Mouse (Mus musculus) fat pad, adult 2 months (tissue): Measurements from ENCODE around the gene Fam117a.

Experiments used
- DNase-seq: peaks from one replicate; pipeline ENCODE4 v3.0.0-alpha.2; 2011; ENCODE audit warnings: low read depth, low spot score; ENCODE audit errors: extremely low read depth

The Fam117a gene

DNA sequence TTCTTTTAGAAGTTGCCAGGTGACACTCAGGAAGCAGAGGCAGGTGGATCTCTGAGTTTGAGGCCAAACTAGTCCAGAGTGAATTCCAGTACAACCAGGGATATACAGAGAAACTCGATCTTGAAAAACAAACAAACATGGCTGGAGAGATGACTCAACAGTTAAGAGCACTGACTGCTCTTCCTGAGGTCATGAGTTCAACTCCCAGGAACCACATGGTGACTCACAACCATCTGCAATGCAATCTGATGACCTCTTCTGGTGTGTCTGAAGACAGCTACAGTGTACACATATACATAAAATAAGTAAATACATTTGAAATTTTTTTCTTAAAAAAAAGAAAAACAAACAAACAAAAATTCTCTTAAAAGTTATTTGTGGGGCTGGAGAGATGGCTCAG lies 6.2 kb upstream of the Fam117a start:
- no peak for DNase-seq

- DNase-seq: no peak
These were observed 3.6 kb upstream of the Fam117a start for GRCm38 (mm10) chr11:95333209-95333608.

DNA sequence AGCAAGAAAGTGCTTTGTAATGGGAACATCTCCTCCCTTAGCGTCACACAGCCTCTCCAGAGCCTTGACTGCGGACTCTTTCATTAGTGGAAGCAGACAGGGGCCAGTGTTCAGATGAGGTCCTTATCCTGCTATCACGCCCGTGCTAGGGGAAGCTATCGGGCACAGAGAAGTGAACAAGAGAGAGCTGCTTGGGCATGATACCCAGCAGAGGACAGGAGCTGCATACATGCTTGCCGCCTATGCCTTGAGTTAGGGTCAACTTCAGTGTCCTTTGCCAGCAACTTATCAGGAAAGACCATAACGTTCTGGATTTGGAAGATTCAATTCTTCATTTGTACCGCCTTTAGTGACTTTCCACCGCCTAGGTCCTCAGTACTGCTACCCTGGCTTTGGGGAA lies 3.0 kb upstream of the Fam117a start:
- DNase-seq: no peak

DNA sequence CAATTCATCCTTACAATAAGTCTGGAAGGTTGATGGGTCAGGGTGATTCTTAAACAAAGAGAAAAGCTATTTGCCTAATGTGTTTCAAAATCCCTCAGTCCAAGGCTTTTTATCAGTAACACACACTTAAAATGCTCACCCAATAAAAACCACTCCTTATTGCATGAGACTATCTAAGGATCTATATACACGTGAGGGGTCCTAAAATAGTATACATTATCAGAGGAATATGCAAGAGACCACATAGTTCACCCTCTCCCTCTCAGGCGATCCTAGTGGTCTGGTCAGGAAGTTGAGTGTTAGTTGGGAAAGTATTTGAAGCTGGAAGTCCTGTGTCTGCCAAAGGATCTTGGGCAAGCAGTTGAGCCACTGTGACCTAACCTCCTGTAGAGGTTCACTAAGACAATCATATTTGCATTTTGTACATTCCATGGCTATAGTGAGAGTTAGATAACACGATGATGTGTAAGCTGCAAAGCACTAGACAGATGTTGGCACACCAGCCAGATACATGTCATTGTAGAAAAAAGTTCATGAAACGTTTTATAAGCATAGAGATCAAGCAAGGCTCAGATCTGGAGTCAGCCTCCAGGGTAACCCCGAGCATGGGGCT lies 2.3 kb upstream of the Fam117a start:
- DNase-seq: no peak

DNA sequence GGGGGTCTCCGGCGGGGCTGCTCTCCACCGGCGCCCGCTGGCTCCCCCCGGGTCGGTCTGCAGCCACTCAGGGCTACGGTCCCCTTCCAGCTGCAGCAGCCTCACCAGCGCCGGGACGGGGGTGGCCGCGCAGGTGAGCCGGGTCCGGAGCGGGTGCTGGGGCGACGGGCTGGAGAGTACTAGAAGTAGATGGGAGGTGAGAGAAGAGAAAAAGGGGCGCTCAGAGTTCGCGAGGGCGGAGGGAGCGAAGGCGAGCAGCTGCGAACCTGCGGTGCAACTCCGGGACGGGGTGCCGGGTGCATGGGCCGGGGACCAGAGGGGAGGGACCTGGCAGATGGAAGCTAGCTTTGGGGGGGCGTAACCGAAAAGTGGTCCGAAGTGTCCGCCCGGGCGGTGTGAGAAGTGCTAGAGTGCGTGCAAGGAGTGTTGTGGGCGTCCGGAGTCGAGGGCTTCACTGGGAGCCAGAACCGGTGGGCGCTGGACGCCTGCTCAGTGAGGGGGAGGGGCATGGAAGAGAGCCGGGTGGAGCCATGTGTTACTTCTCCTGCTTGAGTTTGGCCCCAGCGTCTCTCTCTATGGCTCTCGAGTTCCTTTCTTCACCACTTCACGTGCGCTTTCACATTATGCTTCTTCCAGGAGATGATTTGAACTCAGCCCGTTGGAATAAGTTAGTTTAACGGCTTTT lies 453 bp downstream of the Fam117a start:
- DNase-seq: no peak

- DNase-seq: no peak
These were observed 1.1 kb downstream of the Fam117a start for GRCm38 (mm10) chr11:95337846-95338342.

DNA sequence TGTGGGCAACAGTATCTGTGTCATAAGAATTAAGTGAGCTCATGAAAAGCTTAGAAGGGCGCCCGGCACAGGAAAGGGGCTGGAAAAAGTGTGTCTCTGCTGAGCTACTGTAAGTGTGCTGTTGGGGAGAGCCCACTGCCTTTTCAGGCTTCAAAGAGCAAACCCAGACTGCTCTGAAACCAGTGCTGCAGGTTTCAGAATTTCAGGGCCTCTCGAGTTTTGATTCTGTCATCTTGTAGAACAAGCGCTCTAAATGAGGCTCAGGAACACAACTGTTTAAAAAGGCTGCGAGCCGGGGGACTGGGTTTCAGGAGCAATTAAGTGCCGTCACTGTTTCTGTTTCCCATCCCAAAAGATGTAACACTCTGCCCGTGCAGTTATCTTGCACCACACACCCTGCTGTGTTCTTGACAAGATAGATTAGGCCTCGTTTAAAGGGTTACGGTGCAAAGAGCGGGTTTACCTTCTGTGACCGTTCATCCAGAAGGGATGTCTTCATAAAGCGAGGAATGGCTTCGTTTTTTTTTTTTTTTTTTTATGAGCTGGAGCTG lies 2.7 kb downstream of the Fam117a start:
- no peak for DNase-seq

GRCm38 (mm10) chr11:95340259-95340658 lies 3.4 kb downstream of the Fam117a start:
- no peak for DNase-seq

- DNase-seq: no peak
These were observed 3.8 kb downstream of the Fam117a start for GRCm38 (mm10) chr11:95340664-95341063.

DNA sequence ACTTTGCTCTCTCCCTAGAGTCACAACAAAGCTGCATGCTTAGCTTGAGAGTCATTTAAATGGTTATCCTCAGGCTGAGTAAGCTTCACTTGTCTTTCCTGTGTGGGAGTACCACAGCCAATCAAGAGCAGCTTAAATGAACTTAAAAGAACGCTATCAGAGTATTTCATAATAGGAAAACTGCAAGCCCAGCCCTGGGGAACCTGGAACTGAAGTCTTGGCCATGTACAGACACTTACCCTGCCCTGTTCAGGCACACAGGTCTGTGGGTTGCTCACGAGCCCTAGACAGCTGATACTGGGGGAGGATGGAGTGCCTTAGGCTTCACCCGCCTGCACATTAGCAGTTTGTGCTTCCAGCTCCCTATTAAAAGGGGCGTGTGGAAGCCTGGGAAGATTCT lies 6.4 kb downstream of the Fam117a start:
- DNase-seq: peak; percentile 76

GRCm38 (mm10) chr11:95344181-95344580 lies 7.4 kb downstream of the Fam117a start:
- DNase-seq: no peak

GRCm38 (mm10) chr11:95350289-95350688 lies 13.5 kb downstream of the Fam117a start:
- no peak for DNase-seq

DNA sequence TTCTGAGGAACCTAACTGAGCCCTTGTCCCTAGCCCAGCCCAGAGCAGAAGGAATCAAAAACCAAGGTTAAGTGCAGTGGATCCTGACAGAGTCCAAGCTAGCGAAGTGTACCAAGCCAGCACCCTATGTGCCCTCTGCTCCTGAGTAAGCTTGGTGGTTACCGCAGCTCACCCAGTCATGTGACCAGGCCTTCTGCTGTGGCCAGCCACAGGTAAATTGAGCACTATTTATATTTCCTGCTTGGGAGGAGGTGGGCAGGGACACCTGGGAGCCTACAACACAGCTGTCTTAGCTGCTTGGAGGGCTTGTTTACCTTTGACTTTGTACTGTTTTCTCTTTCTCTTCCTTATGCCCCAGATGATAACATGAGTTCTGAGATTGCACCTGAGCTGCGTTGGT lies 14.1 kb downstream of the Fam117a start:
- no peak for DNase-seq

- no peak for DNase-seq
These were observed 15.9 kb downstream of the Fam117a start for GRCm38 (mm10) chr11:95352686-95353085.

GRCm38 (mm10) chr11:95353226-95353625 lies 16.4 kb downstream of the Fam117a start:
- DNase-seq: no peak

- no peak for DNase-seq
These were observed 17.6 kb downstream of the Fam117a start for GRCm38 (mm10) chr11:95354228-95354944.

DNA sequence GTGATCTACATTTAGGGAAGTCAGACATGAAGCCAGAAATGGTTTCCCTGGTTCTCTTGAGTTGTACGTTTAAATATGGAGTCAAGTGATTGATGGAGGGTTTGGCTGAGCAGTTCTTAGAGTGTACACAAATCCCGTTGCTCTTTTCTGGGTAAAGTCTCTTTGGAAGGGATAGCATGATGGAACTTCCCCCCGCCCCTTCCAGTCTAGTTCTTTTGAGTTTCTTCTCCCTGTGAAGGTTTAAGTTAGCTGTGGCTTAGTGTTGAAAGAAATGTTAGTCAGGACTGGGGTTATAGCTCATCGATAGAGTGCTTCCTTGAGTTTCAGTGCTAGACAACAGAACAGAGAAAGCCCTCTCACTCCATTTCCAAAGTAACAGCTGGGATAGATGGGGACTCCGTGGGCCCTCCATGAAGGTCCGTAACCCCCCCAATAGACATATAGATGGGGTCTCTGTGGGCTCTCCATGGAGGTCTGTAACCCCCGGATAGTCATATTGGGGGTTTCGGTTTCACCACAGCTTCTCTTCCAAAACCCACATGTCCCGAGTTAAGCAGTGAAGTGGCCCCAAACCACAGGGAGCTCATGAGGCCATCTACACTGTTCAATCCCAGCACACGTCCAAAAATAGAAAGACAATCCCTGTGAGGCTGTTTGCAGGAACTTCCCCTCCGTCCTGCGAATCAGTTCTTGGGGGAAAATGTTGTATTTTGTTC lies 18.3 kb downstream of the Fam117a start:
- no peak for DNase-seq

- no peak for DNase-seq
These were observed 18.8 kb downstream of the Fam117a start for GRCm38 (mm10) chr11:95355661-95356011.

DNA sequence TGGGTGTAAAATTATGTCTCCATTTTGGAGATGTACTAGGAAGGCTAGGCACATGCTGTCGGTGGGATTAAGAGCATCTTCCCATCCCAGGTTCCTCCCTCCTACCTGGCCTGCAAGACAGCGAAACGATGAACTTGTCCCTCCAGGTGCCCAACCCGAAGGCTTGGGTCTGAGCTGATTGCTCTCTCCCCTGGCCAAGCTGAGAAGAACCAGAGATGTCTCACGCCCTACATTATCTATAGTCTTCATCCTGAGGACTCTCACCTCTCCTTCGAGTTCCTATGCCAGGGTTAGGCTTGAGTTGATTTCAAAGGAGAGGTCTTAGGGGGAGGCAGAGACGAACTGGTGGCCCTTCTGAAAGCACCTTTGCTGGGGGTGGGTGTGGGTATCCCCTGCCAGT lies 19.2 kb downstream of the Fam117a start:
- no peak for DNase-seq

GRCm38 (mm10) chr11:95356469-95357273 lies 19.9 kb downstream of the Fam117a start:
- DNase-seq: no peak
